Mouse (Mus musculus) ES-Bruce4 (cell line): ENCODE data around the gene Setd4. TPM values are rescaled to one million over a fixed set of nuclear protein-coding genes. Genes with fewer than 3 reads are reported as not detected.

Source experiments
- H3K27ac ChIP-seq: 2 replicates; pipeline ENCODE4 v1.5.1; 2012; ENCODE audit warnings: low read length, inconsistent platforms; ENCODE audit not compliant: insufficient read depth
- H3K27me3 ChIP-seq: 2 replicates; pipeline ENCODE4 v1.6.1; 2012; ENCODE audit warnings: mild to moderate bottlenecking, low read length, inconsistent platforms; ENCODE audit not compliant: control insufficient read depth, poor library complexity, insufficient read depth, severe bottlenecking
- H3K36me3 ChIP-seq: 2 replicates; pipeline ENCODE4 v1.6.1; 2012; ENCODE audit warnings: inconsistent platforms, mild to moderate bottlenecking, low read length, moderate library complexity; ENCODE audit not compliant: control insufficient read depth, poor library complexity, insufficient read depth, severe bottlenecking
- H3K4me1 ChIP-seq: one replicate; pipeline ENCODE4 v1.8.1; 2011; ENCODE audit warnings: low read length; ENCODE audit not compliant: control insufficient read depth, insufficient read depth
- H3K4me3 ChIP-seq: 2 replicates; pipeline ENCODE4 v1.5.1; 2011; ENCODE audit warnings: low read depth, mild to moderate bottlenecking, low read length
- H3K9ac ChIP-seq: 2 replicates; pipeline ENCODE4 v1.6.1; 2012; ENCODE audit warnings: low read depth, mild to moderate bottlenecking, inconsistent platforms; ENCODE audit not compliant: poor library complexity, severe bottlenecking
- H3K9me3 ChIP-seq: replicated peaks from 2 replicates; pipeline ENCODE4 v1.6.1; 2012; ENCODE audit warnings: mild to moderate bottlenecking, low read length, inconsistent platforms; ENCODE audit not compliant: control insufficient read depth, poor library complexity, insufficient read depth, severe bottlenecking
- CTCF ChIP-seq: IDR thresholded peaks from one replicate; pipeline ENCODE4 v1.8.1; 2011; ENCODE audit warnings: low read depth, low read length
- EP300 ChIP-seq: IDR thresholded peaks from 2 replicates; pipeline ENCODE4 v1.6.1; 2011; ENCODE audit warnings: low read depth, low read length; ENCODE audit not compliant: insufficient read depth
- POLR2A ChIP-seq: IDR thresholded peaks from one replicate; pipeline ENCODE4 v1.8.1; 2011; ENCODE audit warnings: low read length; ENCODE audit not compliant: insufficient read depth
- polyA plus RNA-seq: library from polyadenylated mRNA; stranded (reverse); fragments of >200 nt; gene quantifications from 2 replicates; pipeline ENCODE4 v1.2.4, GENCODE M21; 2011; ENCODE audit warnings: low read depth; ENCODE audit not compliant: missing spikeins, insufficient read depth, insufficient read length

Gene Setd4
- polyA plus RNA-seq, 1 experiment: 18.8 TPM

- H3K27ac ChIP-seq: no peak overlapping the region
- H3K27me3 ChIP-seq: no peaks in the 10 kb centered on the region
- H3K36me3 ChIP-seq: peaks cover 8% of the 10 kb centered on the region
- H3K9ac ChIP-seq: no peak overlapping the region
- no peak for TF ChIP-seq CTCF
- TF ChIP-seq EP300: no peak
- no peak for TF ChIP-seq POLR2A
- no peaks in the 10 kb centered on the region for H3K4me1 ChIP-seq
- no peaks in the 10 kb centered on the region for H3K9me3 ChIP-seq
- H3K4me3 ChIP-seq: no peak overlapping the region
Measured at GRCm38 (mm10) chr16:93596807-93597206, 7.1 kb downstream of the Setd4 start.

- Histone ChIP-seq H3K27me3 (no peaks in the 10 kb centered on the region), H3K4me1 (no peaks in the 10 kb centered on the region), H3K27ac (no peak overlapping the region), H3K4me3 (no peak overlapping the region), H3K9me3 (no peaks in the 10 kb centered on the region), H3K9ac (no peak overlapping the region), H3K36me3 (peaks cover 8% of the 10 kb centered on the region)
- TF ChIP-seq POLR2A (no peak), CTCF (no peak), EP300 (no peak)
Measured at GRCm38 (mm10) chr16:93595766-93596165, 8.1 kb downstream of the Setd4 start.

GRCm38 (mm10) chr16:93594448-93594847 is 9.4 kb downstream of the Setd4 start:
- Histone ChIP-seq H3K4me1 (no peaks in the 10 kb centered on the region), H3K27me3 (no peaks in the 10 kb centered on the region), H3K36me3 (peaks cover 5% of the 10 kb centered on the region), H3K27ac (no peak overlapping the region), H3K9ac (no peak overlapping the region), H3K4me3 (no peak overlapping the region), H3K9me3 (no peaks in the 10 kb centered on the region)
- TF ChIP-seq EP300 (no peak), POLR2A (no peak), CTCF (no peak)

GRCm38 (mm10) chr16:93593406-93593805 is 10.5 kb downstream of the Setd4 start:
- H3K36me3 ChIP-seq: peaks cover 3% of the 10 kb centered on the region

GRCm38 (mm10) chr16:93592711-93593110 is 11.2 kb downstream of the Setd4 start:
- Histone ChIP-seq H3K4me3 (no peak overlapping the region), H3K27ac (no peak overlapping the region), H3K36me3 (no peaks in the 10 kb centered on the region; the same call in 1 of the 2 replicates), H3K9ac (no peak overlapping the region), H3K27me3 (no peaks in the 10 kb centered on the region), H3K4me1 (no peaks in the 10 kb centered on the region), H3K9me3 (no peaks in the 10 kb centered on the region)
- TF ChIP-seq CTCF (no peak), POLR2A (no peak), EP300 (no peak)

More at GRCm38 (mm10) chr16:93593406-93593805, 10.5 kb downstream of the Setd4 start:
- no peaks in the 10 kb centered on the region for H3K27me3 ChIP-seq
- H3K27ac ChIP-seq: no peak overlapping the region
- no peak overlapping the region for H3K9ac ChIP-seq
- no peak overlapping the region for H3K4me3 ChIP-seq
- no peaks in the 10 kb centered on the region for H3K9me3 ChIP-seq
- TF ChIP-seq CTCF (no peak), POLR2A (no peak), EP300 (no peak)
- no peaks in the 10 kb centered on the region for H3K4me1 ChIP-seq

- TF ChIP-seq CTCF (no peak), EP300 (no peak), POLR2A (no peak)
- Histone ChIP-seq H3K27ac (no peak overlapping the region), H3K9ac (no peak overlapping the region), H3K4me3 (no peak overlapping the region), H3K27me3 (no peaks in the 10 kb centered on the region), H3K4me1 (no peaks in the 10 kb centered on the region), H3K9me3 (no peaks in the 10 kb centered on the region), H3K36me3 (no peaks in the 10 kb centered on the region)
Measured at GRCm38 (mm10) chr16:93591450-93592430, 12.1 kb downstream of the Setd4 start.
